Mouse (Mus musculus): ENCODE measurements around the gene Ankrd23.

DNA sequence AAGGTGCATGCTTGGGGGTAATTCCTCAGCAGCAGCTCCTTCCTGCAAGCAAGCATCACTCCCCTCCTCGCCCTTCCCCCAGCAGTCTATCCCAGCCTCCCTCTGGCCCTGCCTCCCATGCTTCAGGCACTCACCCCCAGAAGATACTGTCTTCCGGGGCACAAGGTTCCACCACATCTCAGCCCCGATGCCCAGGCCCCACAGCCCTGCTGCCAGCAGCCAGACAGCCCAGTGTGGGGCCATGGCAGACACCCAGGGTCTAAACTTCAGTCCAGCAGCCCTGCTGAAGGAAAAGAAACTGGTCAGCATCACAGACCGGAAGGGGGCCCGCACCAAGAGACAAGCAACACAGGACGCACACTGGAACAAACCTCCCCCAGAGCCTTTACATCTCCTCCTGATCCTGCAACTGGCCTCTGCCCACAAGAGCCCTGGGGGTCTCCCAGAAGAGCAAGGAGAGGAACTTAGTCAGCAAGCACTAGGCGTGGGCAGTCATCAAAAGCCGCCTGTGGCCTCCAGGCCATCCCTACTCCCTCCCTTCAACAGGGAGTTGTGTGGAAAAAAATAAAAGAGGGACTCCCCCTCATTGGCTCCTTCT is 19.2 kb upstream of the Ankrd23 start:
- no peak for TF ChIP-seq POLR2A (IDR thresholded peaks at IDR 0.05; ENCODE audit: insufficient read depth, low read depth, low read length)
- no peak for TF ChIP-seq CTCF (IDR thresholded peaks at IDR 0.05)
- no peak for TF ChIP-seq EP300 (IDR thresholded peaks at IDR 0.05; ENCODE audit: insufficient read depth, low read depth, low read length)
